Comparison of ENCODE assay signal across 8 mouse cellular contexts in the genomic region with DNA sequence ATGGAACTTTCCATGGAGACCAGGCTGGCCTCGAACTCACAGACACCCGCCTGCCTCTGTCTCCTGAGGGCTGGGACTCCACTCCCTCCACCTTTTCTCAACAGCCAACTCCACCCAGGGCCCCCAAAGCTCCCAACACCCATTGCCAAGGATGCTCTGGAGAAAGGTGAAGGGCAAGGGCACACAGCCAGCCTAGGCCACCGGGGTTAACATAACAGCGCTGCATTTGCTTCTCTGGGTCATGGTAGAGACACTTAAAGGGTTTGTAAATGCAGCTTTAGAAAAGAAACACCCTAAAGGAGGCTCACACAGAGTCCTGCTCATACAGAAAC.
DNase-seq lines count a peak whose midpoint lies in the region; ATAC-seq and TF ChIP-seq lines count a peak whose summit lies in the region.

No protein-coding gene starts in this region.

- H3K9ac ChIP-seq in lung, embryonic 14.5 days, result no peak overlapping the region

- peak overlapping the region; percentile 85 for H3K27ac ChIP-seq in cerebellum, adult 2 months (ENCODE audit: insufficient read depth, low read length)
- H3K27ac ChIP-seq in lung, embryonic 14.5 days (ENCODE audit: low read depth), result peak overlapping the region; percentile 79; the same call in 1 of the 2 replicates
- peak overlapping the region; percentile 86 for H3K27ac ChIP-seq in limb, embryonic 10.5 days
- peak overlapping the region; percentile 68 for H3K27ac ChIP-seq in olfactory bulb, adult 2 months (ENCODE audit: insufficient read depth, low read depth, low read length)

- no peak for TF ChIP-seq POLR2A in cerebellum, adult 2 months (IDR thresholded peaks at IDR 0.05; ENCODE audit: borderline replicate concordance, insufficient read depth, low read length)
- no peak for TF ChIP-seq POLR2A in olfactory bulb, adult 2 months (IDR thresholded peaks at IDR 0.05; ENCODE audit: insufficient read depth, low read depth, low read length)

- TF ChIP-seq CTCF in cerebellum, adult 2 months (IDR thresholded peaks at IDR 0.05; ENCODE audit: borderline replicate concordance, insufficient read depth, low read depth, low read length), result no peak
- no peak for TF ChIP-seq CTCF in lung, embryonic 14.5 days (IDR thresholded peaks at IDR 0.05; ENCODE audit: low read depth)
- TF ChIP-seq CTCF in olfactory bulb, adult 2 months (IDR thresholded peaks at IDR 0.05; ENCODE audit: insufficient read depth, low read depth, low read length), result no peak

- H3K27me3 ChIP-seq in cerebellum, adult 2 months (ENCODE audit: control insufficient read depth, insufficient read depth, low read length), result no peaks in the 10 kb centered on the region
- no peaks in the 10 kb centered on the region for H3K27me3 ChIP-seq in lung, embryonic 14.5 days (ENCODE audit: insufficient read depth, low read length)
- H3K27me3 ChIP-seq in limb, embryonic 10.5 days (ENCODE audit: low read depth, poor library complexity, severe bottlenecking), result no peaks in the 10 kb centered on the region

- no peaks in the 10 kb centered on the region for H3K9me3 ChIP-seq in lung, embryonic 14.5 days (ENCODE audit: low read depth, low read length)
- H3K9me3 ChIP-seq in limb, embryonic 10.5 days (replicated peaks), result no peaks in the 10 kb centered on the region

- no peak overlapping the region for H3K4me3 ChIP-seq in cerebellum, adult 2 months (replicated peaks; ENCODE audit: insufficient read depth, low read depth, low read length)
- no peak overlapping the region for H3K4me3 ChIP-seq in lung, embryonic 14.5 days (ENCODE audit: low read depth, low read length)
- H3K4me3 ChIP-seq in limb, embryonic 10.5 days, result no peak overlapping the region
- no peak overlapping the region for H3K4me3 ChIP-seq in olfactory bulb, adult 2 months (ENCODE audit: insufficient read depth, low read depth, low read length)

- intact Hi-C loops in left cerebral cortex, postnatal 14 days (cut with DNase I), result no loop called here

- H3K36me3 ChIP-seq in lung, embryonic 14.5 days (ENCODE audit: insufficient read depth), result peaks cover 6% of the 10 kb centered on the region; the same call in 1 of the 2 replicates
- H3K36me3 ChIP-seq in limb, embryonic 10.5 days, result peaks cover 22% of the 10 kb centered on the region

- WGBS in cerebellum, adult 2 months, result 59% methylated on average over 4 of the region's 4 CpGs
- 88% methylated on average over 4 of the region's 4 CpGs for WGBS in lung, embryonic 14.5 days
- 84% methylated on average over 4 of the region's 4 CpGs for WGBS in limb, embryonic 10.5 days
- WGBS in olfactory bulb, adult 2 months, result 49% methylated on average over 4 of the region's 4 CpGs

- no peak overlapping the region for H3K4me2 ChIP-seq in lung, embryonic 14.5 days

- no peak for ATAC-seq in lung, embryonic 14.5 days (ENCODE audit: insufficient read depth)
- ATAC-seq in frontal cortex, adult (ENCODE audit: low TSS enrichment), result no peak

- DNase-seq in cerebellum, adult 2 months, result peak in 1 of 2 experiments; percentile 42
- no peak for DNase-seq in cerebellum, adult 8-10 months
- no peak for DNase-seq in lung, embryonic 14.5 days
- no peak for DNase-seq in lung, postnatal 4 days
- DNase-seq in limb, embryonic 10.5 days (ENCODE audit: low spot score), result no peak
- no peak for DNase-seq in left cerebral cortex, postnatal 14 days (ENCODE audit: low spot score in 2 of 2)

- peaks cover 43% of the 10 kb centered on the region for H3K4me1 ChIP-seq in cerebellum, adult 2 months (ENCODE audit: control insufficient read depth, insufficient read depth, low read length)
- peaks cover 4% of the 10 kb centered on the region for H3K4me1 ChIP-seq in lung, embryonic 14.5 days (ENCODE audit: insufficient read depth)
- H3K4me1 ChIP-seq in limb, embryonic 10.5 days, result peaks cover 28% of the 10 kb centered on the region
- peaks cover 21% of the 10 kb centered on the region for H3K4me1 ChIP-seq in olfactory bulb, adult 2 months (ENCODE audit: control insufficient read depth, insufficient read depth, low read length)
